In the genomic region with DNA sequence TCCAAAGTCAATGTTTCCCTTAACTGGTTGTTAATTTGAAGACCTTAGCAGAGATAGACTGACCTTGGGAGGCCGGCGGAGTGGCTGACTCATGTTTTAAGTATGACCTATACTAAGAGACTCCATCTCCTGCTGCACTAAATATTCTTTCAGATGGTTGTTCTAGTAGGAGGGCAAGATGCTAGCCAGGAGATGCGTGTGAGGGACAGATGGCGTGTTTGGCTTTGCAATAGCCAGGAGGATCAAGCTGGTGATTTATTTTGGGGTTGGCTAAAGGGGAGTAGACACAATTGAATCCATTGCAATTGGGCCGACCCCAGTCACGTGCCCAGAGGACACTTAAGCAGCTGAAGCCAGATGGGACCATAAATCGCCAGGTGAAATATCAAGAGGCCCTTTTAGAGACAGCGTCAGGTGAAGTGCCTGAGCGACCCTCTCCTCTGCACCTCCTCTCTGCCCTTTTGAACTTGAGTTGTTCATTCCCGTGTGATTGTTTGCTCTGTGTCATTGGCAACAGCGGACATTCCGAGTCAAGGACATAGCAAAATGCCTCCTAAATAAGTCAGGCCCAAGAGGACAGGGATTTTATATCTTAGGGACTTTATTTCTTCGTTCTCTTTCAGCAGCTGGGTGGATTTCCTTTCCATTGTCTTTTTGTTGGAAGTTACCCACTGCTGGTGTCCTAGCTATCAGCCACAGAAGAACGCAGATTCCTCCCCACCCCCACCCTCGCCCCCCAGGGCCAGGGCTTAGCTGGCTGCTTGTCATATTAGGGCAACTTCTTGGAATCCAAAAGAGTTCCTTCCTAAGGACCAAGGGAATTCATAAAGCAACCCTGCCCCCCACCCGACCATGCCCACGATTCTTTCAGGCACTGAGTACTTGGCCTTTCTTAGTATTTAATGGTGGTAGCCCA, we compare ENCODE assay signal across 11 mouse cellular contexts.
DNase-seq lines count a peak whose midpoint lies in the region; ATAC-seq lines count a peak whose summit lies in the region.
"Had no signal": no experiment of that assay in that cellular context is flagged by ENCODE, and none has a peak within 500 bp of the region (broad histone marks: within the 10 kb centered on the region; RNA-seq: fewer than 3 reads in every experiment).

No protein-coding gene starts in this region.

- 0 out of 2 replicates have a peak, but pooled peaks have one; percentile 16 for ATAC-seq in frontal cortex, adult (ENCODE audit: low TSS enrichment)
- ATAC-seq: activated CD4-positive, CD25-positive, alpha-beta regulatory T cell, adult 4 months had no signal

- no peak for DNase-seq in frontal cortex, postnatal 10 days (ENCODE audit: low spot score in 2 of 2)
- DNase-seq in left cerebral cortex, postnatal 4 days, result peak; percentile 57
- no peak for DNase-seq in left cerebral cortex, adult 18-20 months (ENCODE audit: low spot score in 2 of 2)
- peak; percentile 88 for DNase-seq in cerebellum, adult 11-12 months
- peak; percentile 56 for DNase-seq in neural tube, embryonic 10.5 days (ENCODE audit: extremely low spot score, low spot score)
- no peak for DNase-seq in frontal cortex, postnatal 14 days (ENCODE audit: low spot score in 2 of 2)
- DNase-seq in thymus, postnatal 36 days, result no peak
- DNase-seq: gastrocnemius, postnatal 14 days; kidney, postnatal 10 days had no signal

- intact Hi-C loops in left cerebral cortex, postnatal 4 days (cut with DNase I), result no loop called here

Comparison
In these comparisons a context has a peak if more than half of its experiments do, and no peak if none do; other contexts are left out.
1. DNase-seq: peak in left cerebral cortex, postnatal 4 days (single experiment), cerebellum, adult 11-12 months (single experiment) and neural tube, embryonic 10.5 days (single experiment); none in frontal cortex, postnatal 10 days (0 of 2), left cerebral cortex, adult 18-20 months (0 of 2), frontal cortex, postnatal 14 days (0 of 2) and thymus, postnatal 36 days (0 of 2).